Mouse (Mus musculus) hindbrain, embryonic 10.5 days (tissue): ENCODE measurements around the gene Atp2b4. TPM values are rescaled to one million over a fixed set of nuclear protein-coding genes. Genes with fewer than 3 reads are reported as not detected.

Experiments
- DNase-seq: peaks from one replicate; pipeline ENCODE4 v3.0.0-alpha.2; 2017; ENCODE audit warnings: low spot score
- H3K27ac ChIP-seq: fragments of 300-500 bp; sonication (generic); 2 replicates; pipeline ENCODE4 v1.5.1; 2016; ENCODE audit warnings: mild to moderate bottlenecking, moderate library complexity
- H3K27me3 ChIP-seq: fragments of 300-500 bp; sonication (generic); 2 replicates; pipeline ENCODE4 v1.6.1; 2016; ENCODE audit warnings: mild to moderate bottlenecking; ENCODE audit not compliant: poor library complexity, insufficient read depth, severe bottlenecking
- H3K36me3 ChIP-seq: fragments of 300-500 bp; sonication (generic); 2 replicates; pipeline ENCODE4 v1.6.1; 2016; ENCODE audit warnings: mild to moderate bottlenecking, moderate library complexity
- H3K4me1 ChIP-seq: fragments of 300-500 bp; sonication (generic); replicated peaks from 2 replicates; pipeline ENCODE4 v1.6.1; 2016; ENCODE audit warnings: mild to moderate bottlenecking
- H3K4me3 ChIP-seq: fragments of 300-500 bp; sonication (generic); 2 replicates; pipeline ENCODE4 v1.5.1; 2016; ENCODE audit warnings: mild to moderate bottlenecking, moderate library complexity
- H3K9me3 ChIP-seq: fragments of 300-500 bp; sonication (generic); 2 replicates; pipeline ENCODE4 v1.6.1; 2016; ENCODE audit warnings: mild to moderate bottlenecking, moderate library complexity
- WGBS: fragments of 180-500 bp; shearing (Covaris S2); methylation state at CpG from one replicate; pipeline ENCODE4 v1.1.7; 2016; 5-methylcytosine and 5-hydroxymethylcytosine counted together
- polyA plus RNA-seq: library from polyadenylated mRNA; unstranded; fragments of >200 nt; fragmentation: Nextera tagmentation; extraction: Ambion mirVana; gene quantifications from 2 replicates; pipeline ENCODE4 v1.2.1, GENCODE M21; 2016

Gene Atp2b4
- polyA plus RNA-seq, result 4.2 and 4.6 TPM in 2 replicates

GRCm38 (mm10) chr1:133800948-133801393 lies at the start of gene Atp2b4:
Gene Atp2b4, minus strand, starts transcription at chr1:133801041.
- H3K9me3 ChIP-seq, result no peaks in the 10 kb centered on the region
- peak; percentile 85 for DNase-seq
- H3K27ac ChIP-seq, result peak within 1 kb of the TSS; percentile 75
- H3K27me3 ChIP-seq, result peaks cover 49% of the 10 kb centered on the region
- no peaks in the 10 kb centered on the region for H3K36me3 ChIP-seq
- WGBS, result under 1% methylated on average over 16 of the region's 16 CpGs
- peaks cover 57% of the 10 kb centered on the region for H3K4me1 ChIP-seq
- peak within 1 kb of the TSS; percentile 65 for H3K4me3 ChIP-seq

GRCm38 (mm10) chr1:133844734-133845133 lies 43.9 kb upstream of the Atp2b4 start:
- Histone ChIP-seq H3K9me3 (no peaks in the 10 kb centered on the region), H3K4me1 (peaks cover 62% of the 10 kb centered on the region), H3K36me3 (no peaks in the 10 kb centered on the region), H3K27me3 (no peaks in the 10 kb centered on the region; the same call in 1 of the 2 replicates), H3K27ac (no peak overlapping the region), H3K4me3 (no peak overlapping the region)
- 25% methylated on average over 9 of the region's 9 CpGs for WGBS
- no peak for DNase-seq

- H3K4me1 ChIP-seq, result peaks cover 62% of the 10 kb centered on the region
- no peaks in the 10 kb centered on the region for H3K36me3 ChIP-seq
- H3K4me3 ChIP-seq, result no peak overlapping the region
- no peaks in the 10 kb centered on the region; the same call in 1 of the 2 replicates for H3K27me3 ChIP-seq
- H3K9me3 ChIP-seq, result no peaks in the 10 kb centered on the region
- DNase-seq, result no peak
- H3K27ac ChIP-seq, result peak overlapping the region; percentile 37; the same call in 1 of the 2 replicates
- WGBS, result 91% methylated on average over 6 of the region's 6 CpGs
Measured at GRCm38 (mm10) chr1:133843900-133844299, 43.1 kb upstream of the Atp2b4 start.

DNA sequence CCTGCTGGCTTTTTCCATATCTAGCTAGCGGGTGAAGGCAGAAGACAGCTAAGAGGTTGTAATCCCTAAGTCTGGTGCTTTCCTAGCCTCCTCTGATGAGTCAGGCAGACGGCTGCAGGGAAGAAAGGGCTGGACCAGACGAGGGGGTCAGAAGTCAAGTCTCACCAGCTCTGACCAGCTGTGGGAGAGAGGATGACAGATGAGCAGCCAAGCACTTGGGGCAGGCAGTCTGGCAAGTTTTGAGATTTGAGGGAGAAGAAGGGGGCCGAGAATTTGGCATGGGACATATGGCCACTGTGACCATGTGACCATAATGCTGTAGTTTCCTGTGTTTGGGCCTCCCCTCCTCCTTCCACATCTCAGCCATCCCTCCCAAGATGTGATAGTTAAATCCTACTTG lies 42.5 kb upstream of the Atp2b4 start:
- Histone ChIP-seq H3K4me3 (no peak overlapping the region), H3K27me3 (no peaks in the 10 kb centered on the region; the same call in 1 of the 2 replicates), H3K27ac (peak overlapping the region; percentile 66), H3K36me3 (no peaks in the 10 kb centered on the region), H3K9me3 (no peaks in the 10 kb centered on the region), H3K4me1 (peaks cover 62% of the 10 kb centered on the region)
- DNase-seq, result peak; percentile 60
- WGBS, result 26% methylated on average over 4 of the region's 4 CpGs

- Histone ChIP-seq H3K36me3 (no peaks in the 10 kb centered on the region), H3K27ac (peak overlapping the region; percentile 66), H3K4me3 (no peak overlapping the region), H3K27me3 (no peaks in the 10 kb centered on the region; the same call in 1 of the 2 replicates), H3K9me3 (no peaks in the 10 kb centered on the region), H3K4me1 (peaks cover 62% of the 10 kb centered on the region)
- WGBS, result 70% methylated on average over 11 of the region's 11 CpGs
- DNase-seq, result no peak
Measured at GRCm38 (mm10) chr1:133842074-133842725, 41.4 kb upstream of the Atp2b4 start.

- H3K4me1 ChIP-seq, result peaks cover 57% of the 10 kb centered on the region
- no peaks in the 10 kb centered on the region for H3K9me3 ChIP-seq
- 82% methylated on average over 15 of the region's 15 CpGs for WGBS
- H3K27me3 ChIP-seq, result no peaks in the 10 kb centered on the region; the same call in 1 of the 2 replicates
- H3K4me3 ChIP-seq, result no peak overlapping the region
- no peaks in the 10 kb centered on the region for H3K36me3 ChIP-seq
- peak overlapping the region; percentile 66 for H3K27ac ChIP-seq
- DNase-seq, result no peak
Measured at GRCm38 (mm10) chr1:133841171-133841926, 40.5 kb upstream of the Atp2b4 start.

- no peak overlapping the region for H3K27ac ChIP-seq
- H3K9me3 ChIP-seq, result no peaks in the 10 kb centered on the region
- H3K36me3 ChIP-seq, result no peaks in the 10 kb centered on the region
- H3K4me3 ChIP-seq, result no peak overlapping the region
- H3K27me3 ChIP-seq, result no peaks in the 10 kb centered on the region
- no peak for DNase-seq
- peaks cover 53% of the 10 kb centered on the region for H3K4me1 ChIP-seq
- 54% methylated on average over 12 of the region's 12 CpGs for WGBS
Measured at GRCm38 (mm10) chr1:133840530-133840929, 39.7 kb upstream of the Atp2b4 start.

DNA sequence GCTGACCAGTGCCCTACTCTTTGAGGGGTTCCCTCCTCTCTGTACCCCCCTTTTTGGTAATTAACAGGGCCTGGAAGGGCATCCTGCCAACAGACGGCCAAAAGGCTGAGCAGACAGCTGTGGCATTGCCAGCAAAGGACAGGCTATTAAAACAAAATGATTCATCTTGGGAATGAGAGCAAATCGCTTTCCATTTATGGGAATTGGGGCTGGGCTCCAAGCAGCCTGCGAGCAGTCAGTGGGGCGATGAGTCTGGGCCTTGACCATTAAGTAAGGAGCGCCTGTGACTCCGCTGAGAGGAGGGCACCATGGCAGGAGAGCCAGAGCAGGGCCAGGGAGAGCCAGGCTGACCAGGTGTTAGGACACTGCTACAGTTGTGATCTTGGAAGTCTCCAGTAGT lies 33.5 kb upstream of the Atp2b4 start:
- Histone ChIP-seq H3K4me3 (no peak overlapping the region), H3K27me3 (peaks cover 3% of the 10 kb centered on the region; the same call in 1 of the 2 replicates), H3K27ac (no peak overlapping the region), H3K4me1 (peaks cover 24% of the 10 kb centered on the region), H3K9me3 (no peaks in the 10 kb centered on the region), H3K36me3 (no peaks in the 10 kb centered on the region)
- 89% methylated on average over 6 of the region's 6 CpGs for WGBS
- DNase-seq, result no peak

- Histone ChIP-seq H3K27ac (0 out of 2 replicates have a peak overlapping the region, but pooled peaks have one; percentile 18), H3K4me3 (no peak overlapping the region), H3K4me1 (peaks cover 31% of the 10 kb centered on the region), H3K9me3 (no peaks in the 10 kb centered on the region), H3K27me3 (peaks cover 3% of the 10 kb centered on the region; the same call in 1 of the 2 replicates), H3K36me3 (no peaks in the 10 kb centered on the region)
- no peak for DNase-seq
- WGBS, result 50% methylated on average over 5 of the region's 5 CpGs
Measured at GRCm38 (mm10) chr1:133832781-133833180, 31.9 kb upstream of the Atp2b4 start.

DNA sequence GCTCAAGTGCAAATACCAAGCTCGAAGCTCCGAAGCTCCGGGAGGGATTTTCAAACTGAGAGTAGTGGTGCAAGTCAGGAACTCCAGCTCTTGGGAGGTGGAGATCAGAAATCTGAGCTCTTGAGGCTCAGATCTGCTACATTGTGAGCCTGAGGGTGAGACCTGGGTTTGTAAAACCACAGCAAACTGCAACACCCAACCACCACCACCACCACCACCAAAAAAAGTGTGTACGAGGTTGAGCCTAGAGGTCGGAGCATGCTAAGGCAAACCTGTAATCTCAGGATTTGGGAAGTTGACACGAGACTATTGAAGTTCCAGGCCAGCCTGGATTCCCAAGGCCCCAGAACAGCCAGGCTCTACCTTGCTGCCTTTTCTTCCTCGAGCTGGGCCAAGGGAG lies 25.4 kb upstream of the Atp2b4 start:
- Histone ChIP-seq H3K4me1 (peaks cover 40% of the 10 kb centered on the region), H3K27ac (peak overlapping the region; percentile 84), H3K36me3 (no peaks in the 10 kb centered on the region), H3K9me3 (no peaks in the 10 kb centered on the region), H3K27me3 (peaks cover 17% of the 10 kb centered on the region), H3K4me3 (no peak overlapping the region)
- WGBS, result 65% methylated on average over 7 of the region's 7 CpGs
- DNase-seq, result no peak

- H3K27ac ChIP-seq, result peak overlapping the region; percentile 84
- no peaks in the 10 kb centered on the region for H3K9me3 ChIP-seq
- H3K4me3 ChIP-seq, result peak overlapping the region; percentile 13; the same call in 1 of the 2 replicates
- no peaks in the 10 kb centered on the region for H3K36me3 ChIP-seq
- peaks cover 46% of the 10 kb centered on the region for H3K4me1 ChIP-seq
- H3K27me3 ChIP-seq, result peaks cover 23% of the 10 kb centered on the region
- 6% methylated on average over 8 of the region's 8 CpGs for WGBS
- peak; percentile 71 for DNase-seq
Measured at GRCm38 (mm10) chr1:133825543-133825942, 24.7 kb upstream of the Atp2b4 start.

DNA sequence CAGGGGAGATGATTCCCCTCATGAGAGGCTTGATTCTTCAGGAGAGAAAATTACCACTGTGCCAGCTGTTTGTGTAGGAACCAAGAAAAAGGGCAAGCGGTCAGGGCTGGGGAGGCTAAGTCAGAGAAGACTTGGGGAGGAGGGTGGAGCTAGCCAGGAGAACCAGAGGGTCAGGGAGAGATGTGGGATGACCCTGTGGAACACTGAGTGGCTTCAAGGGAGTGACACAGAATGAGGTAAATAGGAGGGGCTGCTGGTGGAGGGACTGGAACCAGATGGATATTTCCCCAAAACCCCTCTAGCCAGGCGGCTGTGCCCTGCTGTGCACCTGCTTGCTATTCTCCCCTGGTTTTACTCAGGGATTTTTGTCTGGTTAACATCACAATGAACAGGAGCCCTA lies 24.3 kb upstream of the Atp2b4 start:
- DNase-seq, result no peak
- no peaks in the 10 kb centered on the region for H3K36me3 ChIP-seq
- 50% methylated on average over 2 of the region's 2 CpGs for WGBS
- H3K4me3 ChIP-seq, result peak overlapping the region; percentile 13; the same call in 1 of the 2 replicates
- H3K27me3 ChIP-seq, result peaks cover 27% of the 10 kb centered on the region
- H3K27ac ChIP-seq, result peak overlapping the region; percentile 84
- peaks cover 50% of the 10 kb centered on the region for H3K4me1 ChIP-seq
- no peaks in the 10 kb centered on the region for H3K9me3 ChIP-seq

DNA sequence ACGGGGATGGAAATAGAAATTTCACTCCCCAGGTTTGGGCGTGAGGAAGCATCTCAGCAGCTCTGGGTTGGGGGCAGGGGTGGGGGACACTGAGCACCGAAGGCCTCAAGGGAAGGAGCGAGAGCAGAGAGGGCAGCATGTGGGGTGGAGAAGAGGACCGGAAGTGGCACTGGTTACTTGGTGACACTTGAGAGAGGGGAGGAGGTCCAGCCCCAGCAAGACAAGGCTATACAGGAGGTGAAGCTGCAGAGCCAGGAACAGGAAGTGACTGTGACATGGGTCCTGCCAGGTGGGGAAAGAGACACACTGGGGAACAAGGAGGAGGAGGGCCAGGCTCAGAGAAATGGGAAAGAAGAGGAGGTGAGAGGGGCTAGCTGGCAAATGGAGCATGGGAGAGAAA lies 20.3 kb upstream of the Atp2b4 start:
- Histone ChIP-seq H3K27ac (peak overlapping the region; percentile 68), H3K27me3 (peaks cover 30% of the 10 kb centered on the region), H3K9me3 (no peaks in the 10 kb centered on the region), H3K4me3 (no peak overlapping the region), H3K36me3 (no peaks in the 10 kb centered on the region), H3K4me1 (peaks cover 43% of the 10 kb centered on the region)
- no peak for DNase-seq
- WGBS, result 61% methylated on average over 5 of the region's 5 CpGs
